Mouse (Mus musculus) E14TG2a.4 (cell line): ENCODE measurements around the gene Dhh.

Source experiments
- CTCF ChIP-seq: conservative IDR thresholded peaks from 2 replicates; pipeline ENCODE4 v1.5.1; 2014; ENCODE audit warnings: low read length
- NANOG ChIP-seq: IDR thresholded peaks from 2 replicates; pipeline ENCODE4 v1.6.1; 2014; ENCODE audit warnings: borderline replicate concordance, low read length, mixed read lengths
- POU5F1 ChIP-seq: IDR thresholded peaks from 2 replicates; pipeline ENCODE4 v1.6.1; 2014; ENCODE audit warnings: low read length, borderline replicate concordance

DNA sequence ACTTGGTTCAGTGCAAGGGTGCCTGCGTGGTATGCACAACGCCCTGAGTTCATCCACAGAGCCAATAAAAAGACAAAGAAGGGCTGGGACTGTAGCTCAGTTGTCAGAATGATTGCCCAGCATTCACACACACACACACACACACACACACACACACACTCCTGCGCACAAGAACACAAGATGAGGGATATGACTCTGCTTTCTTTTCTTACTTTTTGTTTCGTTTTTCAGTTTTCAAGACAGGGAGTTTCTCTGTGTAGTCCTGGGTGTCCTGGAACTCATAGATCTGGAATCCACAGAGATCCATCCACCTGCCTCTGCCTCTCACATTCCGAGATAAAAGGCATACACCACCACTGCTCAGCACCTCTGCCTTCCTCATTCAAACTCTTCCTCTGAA lies 29.2 kb upstream of the Dhh start:
- no peak for TF ChIP-seq CTCF
- TF ChIP-seq NANOG, result no peak
- no peak for TF ChIP-seq POU5F1
